ENCODE assay signal across 24 mouse cellular contexts in genomic region chr3:131624063-131624462, GRCm38 (mm10).
"Had no signal": no experiment of that assay in that cellular context is flagged by ENCODE, and none has a peak within 500 bp of the region (broad histone marks: within the 10 kb centered on the region; RNA-seq: fewer than 3 reads in every experiment).

No protein-coding gene starts in this region.

- ATAC-seq: hindbrain, embryonic 16.5 days; inflammation-experienced regulatory T-cells, adult 6 months; intestine, embryonic 15.5 days; intestine, postnatal 0 days; liver, embryonic 12.5 days had no signal

- H3K27ac ChIP-seq: heart, adult 2 months; heart, embryonic 13.5 days; heart, embryonic 15.5 days; hindbrain, embryonic 13.5 days; intestine, embryonic 15.5 days; layer of hippocampus, adult 2 months; left cerebral cortex, adult 2 months; limb, embryonic 13.5 days; limb, embryonic 15.5 days; liver, embryonic 12.5 days had no signal

- DNase-seq: gastrocnemius, postnatal 14 days; gastrocnemius, postnatal 36 days; heart, adult 11 months; heart, adult 2 months; heart, postnatal 14 days; heart, postnatal 36 days; kidney, adult 18-20 months; kidney, adult 8-10 months; kidney, postnatal 10 days; kidney, postnatal 25 days; kidney, postnatal 4 days had no signal

- H3K4me3 ChIP-seq: heart, adult 2 months; heart, embryonic 13.5 days; heart, embryonic 15.5 days; hindbrain, embryonic 13.5 days; intestine, embryonic 15.5 days; layer of hippocampus, adult 2 months; left cerebral cortex, adult 2 months; limb, embryonic 13.5 days; limb, embryonic 15.5 days; liver, embryonic 12.5 days had no signal

- H3K9me3 ChIP-seq: heart, embryonic 13.5 days; heart, embryonic 15.5 days; hindbrain, embryonic 13.5 days; intestine, embryonic 15.5 days; limb, embryonic 13.5 days; limb, embryonic 15.5 days; liver, embryonic 12.5 days had no signal

- H3K4me1 ChIP-seq: heart, embryonic 13.5 days; heart, embryonic 15.5 days; hindbrain, embryonic 13.5 days; intestine, embryonic 15.5 days; limb, embryonic 13.5 days; limb, embryonic 15.5 days; liver, embryonic 12.5 days had no signal

- H3K4me2 ChIP-seq: heart, embryonic 11.5 days; heart, embryonic 13.5 days; heart, embryonic 15.5 days; hindbrain, embryonic 13.5 days; intestine, embryonic 15.5 days; limb, embryonic 13.5 days; limb, embryonic 15.5 days; liver, embryonic 12.5 days had no signal

- H3K27me3 ChIP-seq: heart, embryonic 13.5 days; heart, embryonic 15.5 days; hindbrain, embryonic 13.5 days; intestine, embryonic 15.5 days; limb, embryonic 13.5 days; limb, embryonic 15.5 days; liver, embryonic 12.5 days had no signal

- H3K9ac ChIP-seq: heart, embryonic 13.5 days; heart, embryonic 15.5 days; hindbrain, embryonic 13.5 days; intestine, embryonic 15.5 days; limb, embryonic 13.5 days; limb, embryonic 15.5 days; liver, embryonic 12.5 days had no signal
